Mouse (Mus musculus) intestine, postnatal 0 days (tissue): ENCODE measurements around the gene Macf1. TPM values are rescaled to one million over a fixed set of nuclear protein-coding genes. Genes with fewer than 3 reads are reported as not detected.

Experiments
- ATAC-seq: fragments of 200-750 bp; cut with Nextera tagmentation; 2 replicates; pipeline ENCODE4 v1.8.0; 2017; ENCODE audit warnings: mild to moderate bottlenecking, moderate TSS enrichment, moderate library complexity
- H3K27ac ChIP-seq: fragments of 300-500 bp; sonication (generic); 2 replicates; pipeline ENCODE4 v1.5.1; 2014; ENCODE audit warnings: mild to moderate bottlenecking, low read depth, low read length, moderate library complexity
- H3K27me3 ChIP-seq: fragments of 300-500 bp; sonication (generic); replicated peaks from 2 replicates; pipeline ENCODE4 v1.6.1; 2014; ENCODE audit warnings: low read length, mixed read lengths; ENCODE audit not compliant: control insufficient read depth, insufficient read depth
- H3K36me3 ChIP-seq: fragments of 300-500 bp; sonication (generic); 2 replicates; pipeline ENCODE4 v1.6.1; 2014; ENCODE audit warnings: mild to moderate bottlenecking, moderate library complexity; ENCODE audit not compliant: control insufficient read depth, insufficient read depth
- H3K4me1 ChIP-seq: fragments of 300-500 bp; sonication (generic); replicated peaks from 2 replicates; pipeline ENCODE4 v1.6.1; 2014; ENCODE audit warnings: antibody characterized with exemption, low read length, mixed read lengths; ENCODE audit not compliant: control insufficient read depth, insufficient read depth
- H3K4me2 ChIP-seq: fragments of 300-500 bp; sonication (generic); replicated peaks from 2 replicates; pipeline ENCODE4 v1.6.1; 2014; ENCODE audit warnings: low read depth, mild to moderate bottlenecking, moderate library complexity
- H3K4me3 ChIP-seq: fragments of 300-500 bp; sonication (generic); 2 replicates; pipeline ENCODE4 v1.5.1; 2014; ENCODE audit warnings: low read depth, low read length
- H3K9ac ChIP-seq: fragments of 300-500 bp; sonication (generic); 2 replicates; pipeline ENCODE4 v1.6.1; 2014; ENCODE audit warnings: mild to moderate bottlenecking, low read depth, low read length
- H3K9me3 ChIP-seq: fragments of 300-500 bp; sonication (generic); 2 replicates; pipeline ENCODE4 v1.6.1; 2016; ENCODE audit warnings: mixed run types; ENCODE audit not compliant: control insufficient read depth
- CTCF ChIP-seq: sonication (generic); IDR thresholded peaks from 2 replicates; pipeline ENCODE4 v1.5.1; 2016; ENCODE audit warnings: low read depth, mild to moderate bottlenecking, control low read depth, antibody characterized with exemption, moderate library complexity
- WGBS: fragments of 180-500 bp; shearing (Covaris S2); extraction: QIAGEN DNeasy Blood & Tissue Kit; methylation state at CpG from one replicate; pipeline ENCODE4 v1.1.7; 2014; 5-methylcytosine and 5-hydroxymethylcytosine counted together
- polyA plus RNA-seq: library from polyadenylated mRNA; unstranded; fragments of >200 nt; fragmentation: Nextera tagmentation; extraction: Ambion mirVana; gene quantifications from 2 replicates; pipeline ENCODE4 v1.2.1, GENCODE M21; 2015

Macf1 gene
- polyA plus RNA-seq, 1 experiment from 2014 or later, result 17.3 TPM

DNA sequence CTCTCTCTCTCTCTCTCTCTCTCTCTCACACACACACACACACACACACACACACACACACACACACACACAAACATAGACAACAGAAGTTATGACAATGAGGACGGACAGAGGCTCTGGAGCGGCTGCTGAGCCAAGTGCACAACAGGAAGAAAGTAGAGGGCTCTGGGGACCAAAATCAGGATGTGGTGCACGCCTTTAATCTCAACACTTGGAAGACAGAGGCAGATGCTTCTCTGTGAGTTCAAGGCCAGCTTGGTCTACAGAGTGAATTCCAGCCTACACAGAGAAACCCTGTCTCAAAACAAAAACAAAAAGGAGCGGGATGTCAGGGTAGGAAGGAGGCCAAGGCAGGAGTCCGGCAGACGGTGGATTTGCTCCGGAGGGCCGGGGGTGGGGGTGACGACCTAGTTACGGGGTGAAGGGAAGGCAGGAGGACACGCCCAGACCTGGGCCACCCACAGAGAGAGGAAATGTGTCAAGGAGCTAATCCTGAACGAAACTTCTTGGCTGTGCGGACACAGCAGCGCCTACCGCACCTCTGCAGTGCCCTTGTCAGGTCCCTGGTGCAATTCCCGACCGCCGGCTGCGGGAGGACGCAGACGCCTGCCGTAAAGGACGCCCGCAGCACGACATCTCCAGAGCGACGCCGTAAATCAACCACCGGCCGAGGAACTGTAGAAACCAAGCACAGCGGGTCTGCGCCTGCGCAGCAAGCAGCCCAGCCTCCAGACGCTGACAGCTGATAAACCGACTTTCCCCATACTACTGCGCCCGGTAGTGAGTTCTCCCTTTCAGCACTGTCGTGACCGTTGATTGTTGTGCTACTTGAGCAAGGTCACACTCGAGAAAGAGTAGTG lies 33.6 kb upstream of the Macf1 start, which contains the start of gene Ndufs5:
Gene Ndufs5 (minus strand): TSS at position 629 of the 860 bp plus-strand sequence.
- Histone ChIP-seq H3K4me3 (peak within 1 kb of the TSS; percentile 77), H3K36me3 (peaks cover 4% of the 10 kb centered on the region), H3K27ac (peak within 1 kb of the TSS; percentile 55), H3K4me2 (peak within 1 kb of the TSS; percentile 70), H3K9me3 (no peaks in the 10 kb centered on the region), H3K4me1 (no peaks in the 10 kb centered on the region), H3K9ac (peak within 1 kb of the TSS; percentile 60), H3K27me3 (no peaks in the 10 kb centered on the region)
- WGBS, result under 1% methylated on average over 40 of the region's 40 CpGs
- no peak for TF ChIP-seq CTCF
- peak; percentile 99 for ATAC-seq

DNA sequence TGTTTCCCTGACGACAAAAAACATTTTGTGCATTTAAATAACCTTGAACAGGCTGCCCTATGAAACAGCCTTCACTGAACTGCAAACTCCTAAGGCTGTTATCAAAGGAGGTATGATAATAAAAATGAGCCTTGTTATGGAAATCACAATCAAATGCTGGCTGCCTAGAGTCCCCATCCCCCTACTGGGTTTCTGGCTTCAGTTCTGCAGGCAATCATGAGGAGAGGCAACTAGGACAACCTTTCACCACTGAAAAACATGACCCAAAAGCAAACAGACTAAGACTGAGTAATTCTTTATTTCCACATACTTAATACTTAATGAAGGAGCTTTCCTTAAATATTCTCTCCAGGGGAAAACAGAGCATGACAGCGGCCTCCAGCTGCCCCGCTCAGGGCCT lies 28.3 kb upstream of the Macf1 start:
- Histone ChIP-seq H3K4me3 (no peak overlapping the region), H3K9me3 (no peaks in the 10 kb centered on the region), H3K4me2 (no peak overlapping the region), H3K4me1 (no peaks in the 10 kb centered on the region), H3K27me3 (no peaks in the 10 kb centered on the region), H3K36me3 (peaks cover 4% of the 10 kb centered on the region), H3K9ac (no peak overlapping the region), H3K27ac (no peak overlapping the region)
- TF ChIP-seq CTCF, result no peak
- WGBS, result 89% methylated on average over 1 of the region's 3 CpGs
- ATAC-seq, result no peak

DNA sequence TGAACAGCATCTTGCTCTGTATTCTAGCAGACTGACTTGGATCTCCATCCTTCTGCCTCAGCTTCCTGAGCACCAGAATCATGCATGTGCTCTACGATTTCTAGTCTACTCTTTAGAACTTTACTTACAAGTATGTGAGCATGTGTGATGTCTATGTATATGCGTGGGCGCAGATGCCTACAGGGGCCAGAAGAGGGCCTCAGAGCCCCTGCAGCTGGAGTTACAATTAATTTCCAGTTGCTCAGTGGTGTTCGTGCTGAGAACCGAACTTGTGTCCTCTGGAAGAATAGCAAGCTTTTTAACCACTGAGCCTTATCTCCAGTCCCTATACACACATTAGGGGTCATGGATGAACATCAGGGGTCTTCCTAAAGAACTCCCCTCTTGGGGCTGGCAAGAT lies 23.2 kb upstream of the Macf1 start:
- Histone ChIP-seq H3K27me3 (no peaks in the 10 kb centered on the region), H3K9me3 (no peaks in the 10 kb centered on the region), H3K36me3 (no peaks in the 10 kb centered on the region), H3K4me1 (no peaks in the 10 kb centered on the region), H3K27ac (no peak overlapping the region), H3K4me2 (no peak overlapping the region), H3K4me3 (no peak overlapping the region), H3K9ac (no peak overlapping the region)
- TF ChIP-seq CTCF, result no peak
- ATAC-seq, result no peak
- WGBS, result 94% methylated on average over 5 of the region's 5 CpGs

DNA sequence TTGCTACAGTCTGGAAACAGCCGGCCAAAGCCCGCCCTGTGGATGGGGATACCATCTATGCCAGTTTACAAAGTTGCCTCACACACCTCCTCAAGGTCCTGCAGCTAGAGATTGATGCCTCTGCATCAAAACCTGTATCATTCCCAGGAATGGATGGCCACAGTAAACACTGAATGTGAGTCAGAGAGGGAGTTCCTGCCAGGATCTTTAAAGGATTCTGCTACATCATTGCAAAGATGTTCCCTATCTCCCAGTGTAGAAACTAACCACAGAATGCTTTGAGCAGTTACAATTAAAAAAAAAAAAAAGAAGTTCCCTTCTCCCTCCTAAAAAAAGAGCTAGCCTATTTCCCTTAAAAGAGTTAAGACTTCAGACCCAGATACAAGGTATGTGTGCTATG lies 21.2 kb upstream of the Macf1 start:
- ATAC-seq, result no peak
- no peak overlapping the region for H3K27ac ChIP-seq
- H3K4me3 ChIP-seq, result no peak overlapping the region
- no peaks in the 10 kb centered on the region for H3K36me3 ChIP-seq
- no peak overlapping the region for H3K4me2 ChIP-seq
- no peaks in the 10 kb centered on the region for H3K27me3 ChIP-seq
- no peak for TF ChIP-seq CTCF
- 86% methylated on average over 2 of the region's 2 CpGs for whole genome bisulfite sequencing
- H3K9ac ChIP-seq, result no peak overlapping the region
- no peaks in the 10 kb centered on the region for H3K9me3 ChIP-seq
- no peaks in the 10 kb centered on the region for H3K4me1 ChIP-seq

DNA sequence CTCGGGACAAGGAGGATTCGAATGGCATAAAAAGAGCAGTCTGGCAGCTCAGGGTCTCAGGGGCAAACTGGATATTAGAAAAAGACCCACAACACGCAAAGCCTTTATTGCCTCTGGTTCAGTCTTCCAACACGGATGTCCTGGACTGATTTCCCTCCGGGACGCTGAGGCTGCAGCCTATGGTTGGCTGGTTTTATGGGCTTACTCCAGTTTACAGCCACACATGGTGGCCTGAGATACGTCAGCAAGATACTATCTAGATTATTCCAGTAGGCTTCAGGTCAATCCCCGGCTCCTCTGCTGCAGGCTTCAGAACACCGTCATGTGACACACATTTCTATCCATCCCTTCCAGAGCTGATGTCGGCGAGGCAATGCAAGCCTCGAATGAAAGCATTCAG lies 9.2 kb upstream of the Macf1 start:
- Histone ChIP-seq H3K36me3 (no peaks in the 10 kb centered on the region), H3K9ac (no peak overlapping the region), H3K4me1 (no peaks in the 10 kb centered on the region), H3K27me3 (no peaks in the 10 kb centered on the region), H3K4me2 (no peak overlapping the region), H3K27ac (no peak overlapping the region), H3K9me3 (no peaks in the 10 kb centered on the region), H3K4me3 (no peak overlapping the region)
- TF ChIP-seq CTCF, result no peak
- ATAC-seq, result no peak
- WGBS, result 77% methylated on average over 12 of the region's 12 CpGs

DNA sequence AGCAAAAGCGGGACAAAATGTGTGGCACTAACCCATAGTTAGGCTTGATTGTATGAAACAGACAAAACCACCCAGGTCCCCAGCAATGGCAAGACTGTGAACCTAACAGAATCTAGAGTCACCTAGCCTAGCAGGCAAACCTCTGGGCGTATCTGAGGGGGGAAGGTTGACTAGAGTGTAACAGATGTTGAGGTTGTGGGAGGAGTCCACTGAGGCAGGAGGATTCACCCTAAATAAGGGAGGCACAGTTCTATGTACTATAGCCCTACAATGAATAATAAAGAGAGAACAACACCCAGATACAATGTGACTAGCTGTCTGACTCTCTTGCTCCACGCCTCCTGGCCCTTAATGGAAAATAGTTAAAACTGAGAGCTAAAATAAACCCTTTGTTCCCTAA lies 7.9 kb upstream of the Macf1 start:
- Histone ChIP-seq H3K9me3 (no peaks in the 10 kb centered on the region), H3K4me2 (no peak overlapping the region), H3K4me1 (no peaks in the 10 kb centered on the region), H3K36me3 (no peaks in the 10 kb centered on the region), H3K9ac (no peak overlapping the region), H3K27me3 (no peaks in the 10 kb centered on the region), H3K4me3 (no peak overlapping the region), H3K27ac (no peak overlapping the region)
- 86% methylated on average over 3 of the region's 3 CpGs for WGBS
- no peak for TF ChIP-seq CTCF
- ATAC-seq, result no peak
